Comparison of ENCODE assay signal across 14 mouse cellular contexts in genomic region chr2:120959363-120959762, GRCm38 (mm10).
"Had no signal": no experiment of that assay in that cellular context is flagged by ENCODE, and none has a peak within 500 bp of the region (broad histone marks: within the 10 kb centered on the region; RNA-seq: fewer than 3 reads in every experiment).

No protein-coding gene starts in this region.

- H3K36me3 ChIP-seq: intestine, embryonic 15.5 days had no signal

- H3K27ac ChIP-seq: intestine, embryonic 15.5 days; layer of hippocampus, adult 2 months; limb, embryonic 12.5 days; liver, embryonic 14.5 days; midbrain, embryonic 15.5 days; stomach, embryonic 15.5 days had no signal

- H3K4me3 ChIP-seq: intestine, embryonic 15.5 days; layer of hippocampus, adult 2 months; limb, embryonic 12.5 days; midbrain, embryonic 15.5 days; stomach, embryonic 15.5 days had no signal

- DNase-seq: kidney, adult 18-20 months; kidney, postnatal 10 days; kidney, postnatal 4 days; liver; lung, embryonic 14.5 days; right cerebral cortex, postnatal 14 days; thymus, postnatal 4 days had no signal

- H3K4me1 ChIP-seq: intestine, embryonic 15.5 days; limb, embryonic 12.5 days; midbrain, embryonic 15.5 days; stomach, embryonic 15.5 days had no signal

- ATAC-seq: intestine, embryonic 15.5 days; midbrain, embryonic 15.5 days had no signal

- H3K9ac ChIP-seq: intestine, embryonic 15.5 days; limb, embryonic 12.5 days; liver, embryonic 14.5 days; lung, embryonic 14.5 days; midbrain, embryonic 15.5 days; stomach, embryonic 15.5 days had no signal

- H3K9me3 ChIP-seq: intestine, embryonic 15.5 days; limb, embryonic 12.5 days; midbrain, embryonic 15.5 days; stomach, embryonic 15.5 days had no signal

- H3K27me3 ChIP-seq: intestine, embryonic 15.5 days; limb, embryonic 12.5 days; midbrain, embryonic 15.5 days; stomach, embryonic 15.5 days had no signal

- H3K4me2 ChIP-seq: intestine, embryonic 15.5 days; limb, embryonic 12.5 days; lung, embryonic 14.5 days; midbrain, embryonic 11.5 days; midbrain, embryonic 15.5 days; stomach, embryonic 15.5 days had no signal
